Mouse (Mus musculus) hematopoietic multipotent progenitor cell, adult 10-12 weeks (in vitro differentiated cells): ENCODE results near the gene Relt. TPM values are rescaled to one million over a fixed set of nuclear protein-coding genes. Genes with fewer than 3 reads are reported as not detected.

Experiments used
- polyA plus RNA-seq: library from polyadenylated mRNA; stranded (reverse); fragments of >175 nt; gene quantifications from 2 replicates; pipeline ENCODE4 v1.2.3, GENCODE M21; 2012; ENCODE audit warnings: low replicate concordance

Relt gene
- 56.3 and 97.0 TPM in 2 replicates for polyA plus RNA-seq

DNA sequence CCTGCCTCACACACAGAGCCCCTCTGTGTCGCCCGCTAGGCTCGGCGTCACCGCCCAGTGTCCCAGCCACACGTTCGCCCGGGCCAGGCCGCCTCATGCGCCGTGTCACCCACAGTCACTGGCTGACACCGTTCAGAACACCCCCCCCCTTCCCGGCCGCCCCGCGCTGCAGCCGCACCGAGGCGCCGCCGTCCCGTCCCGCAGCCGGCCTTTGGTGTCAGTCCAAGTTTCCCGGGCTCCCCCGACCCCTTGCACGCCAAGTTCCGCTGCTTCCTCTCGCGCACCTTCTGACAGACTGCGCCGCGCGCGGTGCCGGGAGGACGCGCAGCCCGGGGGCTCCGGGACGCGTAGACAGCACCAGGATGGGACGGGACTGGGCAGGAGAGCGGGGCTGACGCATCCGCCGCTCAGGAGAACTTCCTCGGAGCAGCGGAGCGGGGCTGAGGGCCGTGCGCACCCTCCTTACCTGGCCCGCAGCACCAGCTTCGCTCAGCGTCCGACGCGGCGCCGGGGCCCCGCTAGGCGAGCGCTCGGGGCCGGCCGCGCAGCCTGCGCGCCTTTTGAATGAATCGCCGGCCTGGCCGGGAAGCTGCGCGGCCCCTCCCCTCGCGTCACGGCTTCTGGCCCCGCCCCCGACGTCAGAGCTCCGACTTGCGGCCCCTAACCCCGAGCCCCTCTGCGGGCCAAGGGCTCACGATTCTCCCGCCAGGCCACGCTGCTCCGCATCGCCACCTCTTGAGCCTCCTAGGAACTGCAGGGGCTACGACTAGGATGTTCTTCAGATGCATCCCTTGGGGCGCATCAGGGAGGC lies at the start of gene Relt:
Gene Relt (minus strand): TSS at position 619 of the 811 bp plus-strand sequence.

Other genes with a start within 250 kb of the Relt start
- 0.06 TPM in 1 of 2 replicates, not detected in the other for gene Plekhb1, start 201.0 kb downstream of the Relt start, polyA plus RNA-seq
- gene Fam168a, start 156.8 kb downstream of the Relt start, polyA plus RNA-seq = 58.8 and 71.9 TPM in 2 replicates
- 0.43 and 0.77 TPM in 2 replicates for gene Arhgef17, start 68.7 kb upstream of the Relt start, polyA plus RNA-seq
- gene P2ry6, start 111.2 kb upstream of the Relt start, polyA plus RNA-seq = 16.2 and 16.9 TPM in 2 replicates
- 3.4 and 6.7 TPM in 2 replicates for gene P2ry2, start 149.4 kb upstream of the Relt start, polyA plus RNA-seq
- 23.6 and 84.0 TPM in 2 replicates for gene Fchsd2, start 229.4 kb upstream of the Relt start, polyA plus RNA-seq